ENCODE assay signal across 17 mouse cellular contexts in the genomic region with DNA sequence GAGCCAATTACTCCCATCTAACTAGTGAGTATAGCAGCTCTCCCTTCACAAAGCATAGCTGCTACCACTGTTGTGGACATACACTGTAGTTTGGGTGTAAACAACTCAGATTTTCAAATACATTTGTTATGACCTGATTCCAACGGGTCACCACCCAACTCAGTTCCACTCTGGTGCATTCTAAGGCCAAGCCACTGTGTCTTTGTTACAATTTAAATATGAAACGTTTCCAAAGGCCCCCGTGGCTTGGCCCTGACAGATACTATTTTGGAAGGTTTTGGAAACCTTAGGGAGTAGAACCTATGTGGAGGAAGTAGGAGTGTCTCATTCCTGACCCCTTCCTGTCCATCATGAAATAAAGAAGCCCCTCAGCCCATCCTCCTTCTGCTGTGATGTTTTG. TPM values are rescaled to one million over a fixed set of nuclear protein-coding genes. Genes with fewer than 3 reads are reported as not detected.
"Had no signal": no experiment of that assay in that cellular context is flagged by ENCODE, and none has a peak within 500 bp of the region (broad histone marks: within the 10 kb centered on the region; RNA-seq: fewer than 3 reads in every experiment).

No protein-coding gene starts in this region.

- H3K27me3 ChIP-seq: lung, embryonic 15.5 days; midbrain, embryonic 13.5 days; midbrain, embryonic 15.5 days; neural tube, embryonic 12.5 days; stomach, embryonic 15.5 days had no signal

- H3K27ac ChIP-seq: lung, embryonic 15.5 days; macrophage; midbrain, embryonic 13.5 days; midbrain, embryonic 15.5 days; neural tube, embryonic 12.5 days; stomach, embryonic 15.5 days; stomach, postnatal 0 days had no signal

- H3K36me3 ChIP-seq: lung, embryonic 15.5 days; midbrain, embryonic 13.5 days; midbrain, embryonic 15.5 days; neural tube, embryonic 12.5 days; stomach, embryonic 15.5 days had no signal

- H3K9ac ChIP-seq: lung, embryonic 15.5 days; midbrain, embryonic 13.5 days; midbrain, embryonic 15.5 days; neural tube, embryonic 12.5 days; stomach, embryonic 15.5 days had no signal

- ATAC-seq: lung, postnatal 0 days; midbrain, embryonic 13.5 days; midbrain, embryonic 15.5 days had no signal

- DNase-seq: lung, postnatal 14 days; lung, postnatal 36 days; right cerebral cortex, postnatal 14 days; thymus, adult 2 months; thymus, postnatal 25 days; thymus, postnatal 4 days had no signal

- H3K4me3 ChIP-seq: lung, embryonic 15.5 days; megakaryocyte, embryonic 14.5 days; midbrain, embryonic 13.5 days; midbrain, embryonic 15.5 days; neural tube, embryonic 12.5 days; stomach, embryonic 15.5 days had no signal

- H3K4me1 ChIP-seq: lung, embryonic 15.5 days; midbrain, embryonic 13.5 days; midbrain, embryonic 15.5 days; neural tube, embryonic 12.5 days; stomach, embryonic 15.5 days had no signal

- H3K9me3 ChIP-seq: lung, embryonic 15.5 days; midbrain, embryonic 13.5 days; midbrain, embryonic 15.5 days; neural tube, embryonic 12.5 days; stomach, embryonic 15.5 days had no signal

- H3K4me2 ChIP-seq: lung, embryonic 15.5 days; midbrain, embryonic 11.5 days; midbrain, embryonic 13.5 days; midbrain, embryonic 15.5 days; neural tube, embryonic 12.5 days; stomach, embryonic 15.5 days had no signal

RNA-seq across cellular contexts. Expression of gene Cdcp1, which starts 15.7 kb away (rescaled TPM):
- polyA plus RNA-seq: macrophage had no signal

RNA-seq across cellular contexts. Expression of gene Clec3b, which starts 49.4 kb away (rescaled TPM):
- polyA plus RNA-seq: macrophage; midbrain, embryonic 11.5 days; midbrain, embryonic 13.5 days; neural tube, embryonic 12.5 days; neural tube, embryonic 14.5 days had no signal
